Mouse (Mus musculus) embryonic facial prominence, embryonic 12.5 days (tissue): Measurements from ENCODE around the gene Atp1b3. TPM values are rescaled to one million over a fixed set of nuclear protein-coding genes. Genes with fewer than 3 reads are reported as not detected.

Source experiments
- ATAC-seq: fragments of 200-750 bp; cut with Nextera tagmentation; 2 replicates; pipeline ENCODE4 v1.8.0; 2017; ENCODE audit not compliant: insufficient number of reproducible peaks, insufficient read depth, low FRiP score, low TSS enrichment
- H3K27ac ChIP-seq: fragments of 300-500 bp; sonication (generic); 2 replicates; pipeline ENCODE4 v1.5.1; 2016; ENCODE audit warnings: mild to moderate bottlenecking
- H3K27me3 ChIP-seq: fragments of 300-500 bp; sonication (generic); 2 replicates; pipeline ENCODE4 v1.6.1; 2016; ENCODE audit warnings: mild to moderate bottlenecking, moderate library complexity
- H3K36me3 ChIP-seq: fragments of 300-500 bp; sonication (generic); 2 replicates; pipeline ENCODE4 v1.6.1; 2016; ENCODE audit warnings: mild to moderate bottlenecking
- H3K4me1 ChIP-seq: fragments of 300-500 bp; sonication (generic); 2 replicates; pipeline ENCODE4 v1.6.1; 2016
- H3K4me2 ChIP-seq: fragments of 300-500 bp; sonication (generic); replicated peaks from 2 replicates; pipeline ENCODE4 v1.6.1; 2016; ENCODE audit warnings: mild to moderate bottlenecking, moderate library complexity
- H3K4me3 ChIP-seq: fragments of 300-500 bp; sonication (generic); 2 replicates; pipeline ENCODE4 v1.5.1; 2016; ENCODE audit warnings: mild to moderate bottlenecking
- H3K9ac ChIP-seq: fragments of 300-500 bp; sonication (generic); 2 replicates; pipeline ENCODE4 v1.6.1; 2016; ENCODE audit warnings: mild to moderate bottlenecking, moderate library complexity
- H3K9me3 ChIP-seq: fragments of 300-500 bp; sonication (generic); 2 replicates; pipeline ENCODE4 v1.6.1; 2016; ENCODE audit warnings: mild to moderate bottlenecking, moderate library complexity
- WGBS: fragments of 180-500 bp; shearing (Covaris S2); methylation state at CpG from one replicate; pipeline ENCODE4 v1.1.7; 2016; 5-methylcytosine and 5-hydroxymethylcytosine counted together
- polyA plus RNA-seq: library from polyadenylated mRNA; unstranded; fragments of >200 nt; fragmentation: Nextera tagmentation; extraction: Ambion mirVana; gene quantifications from 2 replicates; pipeline ENCODE4 v1.2.1, GENCODE M21; 2016

Gene Atp1b3
- polyA plus RNA-seq, 1 experiment from 2014 or later = 136 TPM

DNA sequence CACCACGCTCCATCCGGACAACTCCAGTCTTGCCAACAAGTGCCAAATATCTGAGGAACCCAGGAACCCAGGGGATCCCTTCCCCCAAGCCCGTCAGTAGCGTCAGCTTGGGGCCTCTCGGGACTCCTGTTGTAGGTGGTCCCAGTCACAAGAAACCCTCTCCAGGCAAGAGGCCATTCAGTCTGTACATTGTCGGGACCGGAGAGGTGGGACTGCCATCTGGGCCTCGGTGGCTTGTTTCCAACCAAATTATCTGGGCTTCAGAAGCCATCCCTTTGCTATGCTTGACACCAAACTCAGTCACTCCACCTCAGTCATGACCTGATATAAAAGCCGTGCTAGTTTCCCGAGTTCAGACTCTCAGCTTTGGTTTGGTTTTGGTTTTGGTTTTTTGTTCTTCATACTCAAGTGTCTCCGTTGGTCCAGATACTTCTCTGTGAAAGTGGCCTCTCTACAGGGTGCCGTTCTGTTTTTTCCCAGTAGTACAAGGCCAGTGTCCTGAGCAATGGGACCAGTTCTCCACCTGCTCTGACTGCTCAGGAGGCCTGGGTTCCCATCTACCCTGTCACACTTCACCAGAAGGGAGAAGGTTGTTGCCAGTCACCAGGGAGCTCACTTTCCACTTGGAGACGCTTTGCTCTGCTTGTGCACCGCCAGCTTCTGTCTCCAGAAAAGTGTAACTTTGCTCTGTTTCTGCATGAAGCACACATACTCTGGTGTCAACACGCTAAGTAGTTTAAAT, 41.7 kb downstream of the Atp1b3 start:
- 89% methylated on average over 15 of the region's 15 CpGs for whole genome bisulfite sequencing
- H3K36me3 ChIP-seq = peaks cover 23% of the 10 kb centered on the region
- no peak overlapping the region for H3K9ac ChIP-seq
- no peak overlapping the region for H3K27ac ChIP-seq
- no peaks in the 10 kb centered on the region for H3K27me3 ChIP-seq
- ATAC-seq = no peak
- H3K4me1 ChIP-seq = no peaks in the 10 kb centered on the region
- H3K9me3 ChIP-seq = no peaks in the 10 kb centered on the region
- no peak overlapping the region for H3K4me3 ChIP-seq
- H3K4me2 ChIP-seq = no peak overlapping the region

DNA sequence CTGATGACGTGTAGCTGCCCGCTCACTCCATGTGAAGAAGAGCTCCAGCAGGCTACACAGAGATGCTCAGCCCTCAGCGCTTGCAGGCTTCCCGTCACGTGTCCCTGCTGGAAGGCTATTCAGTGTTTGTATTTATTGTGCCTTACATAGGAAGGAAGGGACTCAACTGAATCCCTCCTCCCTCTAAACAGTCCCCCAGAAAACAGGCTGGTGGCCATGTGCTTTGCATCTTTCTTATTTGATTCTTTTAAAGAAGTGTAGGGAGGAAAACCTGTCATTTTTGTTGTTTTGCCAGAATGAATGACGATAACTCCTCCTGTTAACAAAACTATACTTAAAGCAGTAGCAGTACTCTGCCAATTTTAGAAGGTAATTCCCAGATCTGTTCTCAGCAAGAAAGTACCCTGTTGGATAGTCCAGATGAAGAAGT, 43.7 kb downstream of the Atp1b3 start:
- no peak for ATAC-seq
- peaks cover 36% of the 10 kb centered on the region for H3K36me3 ChIP-seq
- no peak overlapping the region for H3K9ac ChIP-seq

DNA sequence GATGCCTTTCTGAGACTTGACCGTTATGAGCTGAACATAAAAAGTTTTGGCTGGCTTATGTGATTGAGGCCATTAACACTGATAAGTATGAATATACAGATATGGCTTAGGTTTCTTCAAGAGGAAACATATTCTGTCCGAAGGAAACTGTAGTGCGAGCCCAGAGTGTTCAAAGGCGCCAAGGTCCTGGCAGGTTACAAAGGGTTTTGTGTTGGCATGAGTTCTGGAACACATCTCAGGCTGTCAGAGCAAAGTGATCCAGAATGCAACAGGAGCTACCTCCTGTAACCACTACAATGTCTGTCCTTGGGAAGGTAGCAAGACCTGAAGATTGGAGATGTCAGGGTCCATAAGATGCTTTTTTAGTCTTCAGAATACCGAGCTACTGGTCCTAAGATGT, 44.9 kb downstream of the Atp1b3 start:
- no peak overlapping the region for H3K4me2 ChIP-seq
- no peaks in the 10 kb centered on the region for H3K9me3 ChIP-seq
- peaks cover 47% of the 10 kb centered on the region for H3K36me3 ChIP-seq
- H3K27ac ChIP-seq = no peak overlapping the region
- H3K27me3 ChIP-seq = no peaks in the 10 kb centered on the region
- WGBS = 93% methylated on average over 5 of the region's 5 CpGs
- no peak for ATAC-seq
- no peaks in the 10 kb centered on the region for H3K4me1 ChIP-seq
- no peak overlapping the region for H3K9ac ChIP-seq
- H3K4me3 ChIP-seq = no peak overlapping the region

More for the DNA sequence above, 43.7 kb downstream of the Atp1b3 start:
- H3K4me1 ChIP-seq = no peaks in the 10 kb centered on the region
- no peak overlapping the region for H3K4me3 ChIP-seq
- H3K4me2 ChIP-seq = no peak overlapping the region
- H3K9me3 ChIP-seq = no peaks in the 10 kb centered on the region
- 90% methylated on average over 6 of the region's 6 CpGs for WGBS
- H3K27me3 ChIP-seq = no peaks in the 10 kb centered on the region
- H3K27ac ChIP-seq = no peak overlapping the region

DNA sequence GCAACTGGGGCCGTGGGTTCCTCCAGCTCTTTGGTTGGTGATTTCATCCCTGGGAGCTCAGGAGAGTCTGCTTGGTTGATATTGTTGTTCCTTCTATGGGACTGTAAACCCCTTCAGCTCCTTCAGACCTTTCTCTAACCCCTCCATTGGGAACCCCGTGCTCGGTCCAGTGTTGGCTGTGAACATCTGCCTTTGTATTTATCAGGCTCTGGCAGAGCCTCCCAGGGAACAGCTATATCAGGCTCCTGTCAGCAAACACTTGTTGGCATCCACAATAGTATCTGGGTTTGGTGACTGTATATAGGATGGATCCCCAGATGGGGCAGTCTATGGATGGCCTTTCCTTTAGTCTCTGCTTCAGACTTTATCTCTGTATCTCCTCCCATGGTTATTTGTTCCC, 52.2 kb downstream of the Atp1b3 start:
- WGBS = 95% methylated on average over 3 of the region's 3 CpGs
- H3K4me2 ChIP-seq = no peak overlapping the region
- H3K9ac ChIP-seq = no peak overlapping the region
- H3K27me3 ChIP-seq = no peaks in the 10 kb centered on the region
- ATAC-seq = no peak
- H3K27ac ChIP-seq = no peak overlapping the region
- H3K36me3 ChIP-seq = peaks cover 63% of the 10 kb centered on the region
- H3K4me3 ChIP-seq = no peak overlapping the region
- no peaks in the 10 kb centered on the region for H3K9me3 ChIP-seq
- no peaks in the 10 kb centered on the region for H3K4me1 ChIP-seq

DNA sequence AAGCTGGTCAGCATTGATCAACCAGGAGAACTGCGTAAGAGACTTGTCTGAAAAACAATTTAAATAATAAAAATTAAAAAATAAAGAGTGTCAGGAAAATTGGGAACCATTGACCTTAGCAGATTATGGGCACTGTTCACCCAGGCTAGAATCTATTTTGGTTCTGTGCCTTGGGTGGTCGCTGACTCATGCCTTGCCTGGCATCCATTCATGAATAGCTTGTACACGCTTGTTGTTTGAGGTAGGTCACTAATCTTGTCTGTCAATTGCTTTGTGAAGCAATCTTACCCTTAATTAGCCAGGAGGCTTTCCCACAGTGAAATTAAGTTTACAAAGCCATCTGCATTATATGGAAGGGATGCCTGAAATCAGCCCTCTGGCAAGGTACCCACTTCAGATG, 55.4 kb downstream of the Atp1b3 start:
- ATAC-seq = no peak
- Histone ChIP-seq H3K27ac (no peak overlapping the region), H3K36me3 (peaks cover 61% of the 10 kb centered on the region), H3K4me1 (no peaks in the 10 kb centered on the region), H3K27me3 (no peaks in the 10 kb centered on the region), H3K9ac (no peak overlapping the region), H3K4me2 (no peak overlapping the region), H3K4me3 (no peak overlapping the region), H3K9me3 (no peaks in the 10 kb centered on the region)
- WGBS = 83% methylated on average over 3 of the region's 3 CpGs

DNA sequence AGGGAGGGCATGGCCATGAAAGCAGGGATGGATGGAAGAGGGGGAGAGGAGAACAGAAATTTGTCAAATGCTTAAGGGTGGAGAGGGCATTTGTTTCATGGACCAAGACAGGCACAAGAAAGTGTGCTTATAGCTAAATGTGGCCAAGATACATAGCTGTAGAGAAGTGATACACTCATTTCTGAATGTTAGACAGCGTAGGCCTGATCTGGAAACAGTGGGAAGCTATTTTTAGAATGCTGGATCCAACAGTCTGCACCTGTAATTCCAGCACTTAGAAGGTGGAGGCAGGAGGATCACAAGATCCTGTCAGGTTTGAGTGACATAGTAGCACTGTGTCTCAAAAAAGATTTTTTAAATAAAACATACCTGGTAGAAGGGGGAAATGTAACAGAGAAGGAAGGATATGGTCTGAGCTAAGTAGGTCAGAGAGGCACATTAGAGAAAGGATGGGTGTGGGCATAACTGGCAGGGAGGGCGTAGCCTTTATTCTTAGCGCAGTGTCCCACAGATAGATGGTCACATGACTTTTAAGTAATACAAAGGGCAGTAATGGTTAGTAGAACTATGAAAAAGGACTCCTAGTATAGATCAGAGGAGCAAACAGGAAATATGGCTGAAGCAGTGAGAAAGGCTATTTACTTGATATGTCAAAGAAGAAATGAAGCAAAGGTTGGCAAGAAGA, 64.8 kb downstream of the Atp1b3 start:
- no peak for ATAC-seq
- no peak overlapping the region for H3K9ac ChIP-seq
- no peak overlapping the region for H3K4me3 ChIP-seq
- H3K4me2 ChIP-seq = no peak overlapping the region
- 96% methylated on average over 3 of the region's 3 CpGs for WGBS
- no peaks in the 10 kb centered on the region for H3K4me1 ChIP-seq
- H3K36me3 ChIP-seq = peaks cover 55% of the 10 kb centered on the region
- no peak overlapping the region for H3K27ac ChIP-seq
- H3K27me3 ChIP-seq = no peaks in the 10 kb centered on the region
- no peaks in the 10 kb centered on the region for H3K9me3 ChIP-seq

DNA sequence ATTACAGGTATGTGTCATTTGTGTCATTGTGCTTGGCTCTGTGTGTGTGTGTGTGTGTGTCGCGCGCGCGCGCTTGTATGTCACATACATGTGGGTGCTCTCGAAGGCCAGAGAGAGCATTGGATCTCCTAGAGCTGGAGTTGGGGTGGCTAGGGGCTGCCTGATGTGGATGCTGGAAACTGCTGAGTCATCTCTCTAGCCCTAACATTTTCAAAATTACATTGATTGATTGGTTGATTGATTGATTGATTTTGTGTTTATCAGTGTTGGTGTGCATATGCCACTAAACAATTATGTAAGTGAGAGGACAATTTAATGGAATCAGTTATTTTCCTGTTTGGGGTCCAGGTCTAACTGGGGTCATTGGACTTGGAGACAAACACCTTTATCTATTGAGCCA, 72.1 kb downstream of the Atp1b3 start:
- Histone ChIP-seq H3K9me3 (no peaks in the 10 kb centered on the region), H3K4me1 (no peaks in the 10 kb centered on the region), H3K27me3 (no peaks in the 10 kb centered on the region), H3K9ac (no peak overlapping the region), H3K36me3 (peaks cover 49% of the 10 kb centered on the region), H3K4me3 (no peak overlapping the region), H3K27ac (no peak overlapping the region), H3K4me2 (no peak overlapping the region)
- 97% methylated on average over 7 of the region's 7 CpGs for WGBS
- ATAC-seq = no peak

DNA sequence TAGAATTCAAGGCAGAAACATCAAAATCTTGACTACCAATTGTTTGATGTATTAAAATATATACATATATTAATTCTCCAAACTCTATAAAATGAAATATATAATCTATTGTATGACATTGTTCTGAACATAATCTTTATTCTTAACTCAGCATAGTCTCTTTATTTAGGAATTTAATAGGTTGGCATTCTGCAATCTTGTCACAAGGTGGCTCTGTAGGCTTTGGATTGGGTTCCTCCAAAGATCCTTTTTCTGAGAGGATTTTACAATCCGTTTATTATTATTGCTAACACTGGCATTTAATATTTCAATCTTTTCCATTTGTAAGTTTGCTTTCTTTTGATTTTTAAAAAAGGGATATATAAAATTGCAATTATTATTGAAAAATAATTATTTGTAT, 79.3 kb downstream of the Atp1b3 start:
- Histone ChIP-seq H3K4me2 (no peak overlapping the region), H3K27ac (no peak overlapping the region), H3K27me3 (no peaks in the 10 kb centered on the region), H3K36me3 (peaks cover 25% of the 10 kb centered on the region), H3K4me3 (no peak overlapping the region), H3K9ac (no peak overlapping the region), H3K4me1 (no peaks in the 10 kb centered on the region), H3K9me3 (no peaks in the 10 kb centered on the region)
- no peak for ATAC-seq
- 31% methylated on average over 1 of the region's 1 CpGs for WGBS

Other genes starting within 250 kb of the Atp1b3 start
- 6.9 and 7.1 TPM in 2 replicates for gene Gk5, start 245.1 kb downstream of the Atp1b3 start, polyA plus RNA-seq
- 56.9 and 58.2 TPM in 2 replicates for gene Tfdp2, start 168.2 kb downstream of the Atp1b3 start, polyA plus RNA-seq
- gene Rnf7, start 114.2 kb upstream of the Atp1b3 start, polyA plus RNA-seq = 246 and 252 TPM in 2 replicates
- not detected in 2 replicates for gene Gm28729, start 160.8 kb upstream of the Atp1b3 start, polyA plus RNA-seq